Mouse (Mus musculus) cerebellum, adult 2 months (tissue): ENCODE measurements around the gene Mical3.

Experiments
- CTCF ChIP-seq: fragments of 200-500 bp; IDR thresholded peaks from 2 replicates; pipeline ENCODE4 v1.5.1; 2011; ENCODE audit warnings: low read depth, mild to moderate bottlenecking, control low read depth, low read length, moderate library complexity, borderline replicate concordance; ENCODE audit not compliant: insufficient read depth
- POLR2A ChIP-seq: fragments of 200-500 bp; IDR thresholded peaks from 2 replicates; pipeline ENCODE4 v1.6.1; 2011; ENCODE audit warnings: low read length, control low read depth, borderline replicate concordance; ENCODE audit not compliant: insufficient read depth

- no peak for TF ChIP-seq POLR2A
- TF ChIP-seq CTCF: no peak
Measured at GRCm38 (mm10) chr6:120884436-120884835, 246.4 kb downstream of the Mical3 start.
